Mouse (Mus musculus) hindlimb bud, embryonic 11.5 days (tissue): ENCODE measurements around the gene Them7.

Experiments
- DNase-seq: peaks from one replicate; pipeline ENCODE4 v3.0.0-alpha.2; 2012; ENCODE audit warnings: low read depth, low spot score; ENCODE audit errors: extremely low spot score

Gene Them7

DNA sequence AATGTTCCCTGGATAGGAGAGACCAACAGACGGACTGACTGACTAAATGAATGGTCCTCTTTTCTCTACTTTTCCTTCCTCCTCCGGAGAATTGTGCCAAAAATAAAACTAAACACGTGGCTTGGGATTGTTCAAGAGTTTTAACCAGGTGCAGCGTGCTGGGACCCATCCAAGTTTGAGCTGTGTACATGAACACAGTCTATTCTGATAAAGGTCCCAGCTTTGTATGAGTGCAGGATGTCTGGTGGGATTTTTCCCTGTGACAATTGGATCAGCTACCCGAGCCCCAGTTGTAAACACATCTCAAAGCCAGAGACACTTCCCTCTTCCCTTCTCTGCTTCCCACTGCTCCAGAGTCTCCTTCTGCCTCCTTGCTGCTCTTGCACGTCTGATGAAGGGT lies 10.2 kb downstream of the Them7 start:
- no peak for DNase-seq

DNA sequence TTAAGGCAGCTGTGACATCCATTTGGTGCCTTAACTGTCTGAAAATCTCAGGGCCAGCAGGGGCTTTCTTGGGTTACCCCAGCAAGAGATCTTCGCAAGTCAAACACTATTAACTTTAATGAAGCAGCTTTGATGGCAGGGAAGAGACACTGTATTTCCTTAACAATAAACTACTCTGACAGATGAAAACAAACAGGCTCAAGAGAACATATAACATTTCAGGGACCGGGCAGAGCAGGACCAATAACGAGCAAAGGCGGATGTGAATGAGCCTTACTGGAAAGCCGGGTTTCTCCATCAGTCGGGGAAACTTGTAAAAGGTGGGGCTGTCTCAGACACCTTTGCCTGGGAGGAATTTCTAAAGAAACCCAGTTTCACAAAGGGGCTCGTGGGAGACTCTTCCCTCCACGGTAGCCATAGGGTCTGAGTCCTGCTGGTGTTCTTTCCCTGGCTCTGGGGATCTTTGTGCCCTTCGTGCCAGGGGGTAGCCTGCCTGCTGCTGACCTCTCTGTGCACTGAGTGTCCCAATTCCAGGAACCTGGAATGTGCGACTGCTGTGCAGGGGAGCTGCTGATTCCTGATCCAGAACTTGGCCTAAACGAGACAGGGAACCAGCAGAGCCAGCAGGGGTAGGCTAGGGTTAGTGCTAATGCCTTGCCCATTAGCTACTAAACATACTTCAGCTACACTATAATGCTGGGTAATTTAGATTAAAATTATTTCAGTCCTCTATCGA lies 11.4 kb downstream of the Them7 start:
- DNase-seq: no peak

DNA sequence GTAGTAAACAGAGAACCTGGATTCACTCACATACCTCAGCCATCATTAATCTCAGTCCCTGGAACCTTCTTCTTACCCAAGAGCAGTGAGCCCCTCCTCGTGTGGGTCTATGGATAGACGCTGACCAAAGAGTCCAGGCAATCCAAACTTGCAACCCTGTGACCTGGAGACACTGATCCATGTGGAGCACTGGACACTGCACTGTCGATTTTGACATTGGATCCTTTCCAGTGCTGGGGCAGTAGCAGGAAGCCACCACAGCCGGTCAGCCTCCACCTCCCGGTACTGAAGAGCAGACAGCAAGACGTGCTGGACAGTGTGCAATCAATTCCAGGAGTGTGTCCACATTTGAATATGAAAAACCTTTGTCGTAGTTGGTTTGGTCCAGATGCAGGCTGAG lies 13.3 kb downstream of the Them7 start:
- no peak for DNase-seq

- no peak for DNase-seq
Measured at GRCm38 (mm10) chr2:105237841-105238240, 13.7 kb downstream of the Them7 start.

- no peak for DNase-seq
Measured at GRCm38 (mm10) chr2:105238775-105239174, 14.7 kb downstream of the Them7 start.

DNA sequence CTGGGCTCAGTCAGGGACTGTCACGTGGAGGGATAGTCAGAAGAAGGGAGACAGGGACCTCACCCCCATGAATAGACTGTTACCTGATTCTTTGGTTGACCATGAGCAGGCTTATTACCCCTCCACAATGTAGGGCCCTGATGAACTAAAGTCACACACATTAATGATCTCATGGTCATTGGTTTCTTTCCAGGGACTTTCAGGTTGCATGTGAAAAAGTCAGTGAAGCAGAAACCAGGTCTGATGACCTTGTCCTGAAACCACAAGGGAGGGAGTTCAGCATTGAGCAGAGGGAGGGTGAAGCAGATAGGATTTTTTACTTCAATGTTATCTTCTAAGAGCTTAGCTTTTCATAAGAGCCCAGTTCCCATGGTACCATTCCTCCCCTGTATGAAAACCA lies 16.5 kb downstream of the Them7 start:
- DNase-seq: no peak

DNA sequence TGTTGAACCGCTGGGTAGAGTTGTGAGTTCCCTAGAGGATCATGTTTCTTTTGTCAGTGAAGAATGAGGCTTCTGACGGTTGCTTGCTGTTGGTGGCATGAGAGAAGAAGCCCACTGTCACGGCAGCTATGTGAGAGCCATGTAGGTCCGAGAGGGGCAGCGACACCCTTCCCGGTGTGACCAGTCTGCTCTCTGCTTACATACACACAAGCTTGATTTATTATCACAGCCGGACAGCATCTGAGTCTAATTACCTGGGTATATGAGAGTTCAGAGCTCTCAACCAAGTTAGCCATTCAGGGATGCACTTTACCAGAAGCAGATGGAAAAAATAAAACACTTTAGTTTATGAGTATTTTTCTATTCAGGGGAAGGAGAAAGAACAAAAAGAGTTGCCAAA lies 18.8 kb downstream of the Them7 start:
- peak; percentile 84 for DNase-seq

DNA sequence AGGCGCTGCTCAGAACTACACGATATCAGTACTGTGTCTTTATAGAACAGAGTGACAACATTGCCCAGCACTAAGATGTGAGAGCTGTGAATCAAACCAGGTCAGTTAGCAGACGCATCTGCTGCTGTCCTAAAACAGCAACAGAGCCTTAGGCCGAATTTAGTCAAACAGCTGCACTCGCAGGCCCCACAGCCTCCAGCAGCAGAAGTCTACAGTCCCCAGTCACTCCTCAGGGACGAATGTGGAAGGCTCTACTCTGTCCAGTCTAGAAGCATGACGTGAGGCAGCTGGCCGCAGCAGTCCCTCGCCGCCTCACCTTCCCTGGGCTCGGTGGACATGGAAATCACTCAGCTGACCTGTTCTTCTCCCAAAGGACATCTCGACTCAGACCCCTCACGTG lies 20.6 kb downstream of the Them7 start:
- DNase-seq: no peak

DNA sequence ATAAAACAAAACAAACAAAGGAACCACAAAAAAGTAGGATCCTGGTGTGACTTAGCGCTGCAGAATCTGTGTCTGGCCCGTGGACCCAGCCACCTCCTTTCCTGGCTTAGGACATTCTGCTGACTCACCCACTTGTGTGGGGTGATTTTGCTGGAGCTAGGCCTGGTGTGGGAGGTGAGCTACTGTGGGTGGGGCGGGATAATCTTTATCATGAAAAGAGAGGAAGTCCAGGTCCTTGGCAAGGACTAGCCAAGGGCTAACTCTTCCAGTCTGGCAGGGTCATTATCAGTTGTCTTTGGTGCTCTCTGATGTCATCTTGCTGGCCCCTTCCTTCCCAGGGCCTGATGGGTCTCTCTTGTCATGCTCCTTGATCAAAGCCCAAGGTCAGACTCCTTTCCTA lies 27.9 kb downstream of the Them7 start:
- no peak for DNase-seq

DNA sequence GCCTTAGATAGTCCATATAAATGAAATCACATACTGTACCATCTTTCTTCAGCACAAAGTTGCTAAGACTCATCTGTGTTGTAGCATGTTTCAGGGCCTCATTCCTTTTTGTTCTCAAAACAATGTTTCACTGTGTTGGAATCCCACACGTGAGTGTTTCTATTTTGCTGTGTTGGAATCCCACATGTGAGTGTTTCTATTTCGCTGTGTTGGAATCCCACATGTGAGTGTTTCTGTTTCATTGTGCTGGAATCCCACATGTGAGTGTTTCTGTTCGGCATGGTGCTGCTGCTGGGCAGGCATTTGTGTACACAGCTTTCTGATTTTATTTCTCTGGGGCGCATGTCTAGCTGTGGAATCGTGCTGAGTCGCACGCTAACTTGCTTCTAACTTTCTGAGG lies 28.7 kb downstream of the Them7 start:
- no peak for DNase-seq

DNA sequence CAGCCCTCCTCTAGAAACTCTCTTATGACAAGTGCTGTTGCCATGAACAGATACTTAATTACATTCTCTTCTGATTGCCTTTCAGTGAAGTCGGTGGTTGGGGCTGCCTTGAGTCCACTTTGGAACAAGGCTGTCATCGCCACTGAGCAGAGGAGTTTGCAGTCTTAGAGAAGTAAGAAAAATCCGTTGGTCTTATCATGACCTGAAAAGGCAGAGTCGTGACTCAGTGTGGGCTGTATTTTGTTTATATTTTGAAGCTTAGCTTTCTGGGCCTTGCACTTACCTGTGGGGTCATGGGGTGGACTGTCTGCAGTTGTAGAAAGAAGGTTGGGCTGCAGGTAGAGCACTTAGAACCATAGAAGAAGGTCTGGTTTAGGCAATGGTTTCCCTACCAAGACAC lies 31.3 kb downstream of the Them7 start:
- DNase-seq: no peak

GRCm38 (mm10) chr2:105256427-105257071 lies 32.4 kb downstream of the Them7 start:
- DNase-seq: no peak

GRCm38 (mm10) chr2:105257376-105257775 lies 33.3 kb downstream of the Them7 start:
- no peak for DNase-seq

DNA sequence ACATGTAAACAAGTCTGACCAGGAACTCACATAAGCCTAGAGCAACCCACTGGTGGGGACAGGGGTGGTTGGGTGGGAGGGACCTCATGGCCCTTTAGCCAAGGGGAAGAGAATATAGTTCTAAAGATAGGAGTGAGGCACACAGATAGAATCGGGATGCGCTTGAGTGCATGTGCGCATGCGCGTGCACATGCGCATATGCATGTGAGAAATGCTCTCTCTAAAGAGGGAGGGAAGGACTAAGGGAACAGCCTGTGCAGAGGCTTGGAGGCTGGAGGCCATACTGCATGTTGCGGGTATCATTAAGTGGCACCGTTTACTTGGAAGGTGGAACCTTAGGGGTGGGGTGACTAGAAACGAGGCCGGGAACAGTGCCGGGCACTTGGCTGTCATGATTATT lies 37.2 kb downstream of the Them7 start:
- DNase-seq: no peak

GRCm38 (mm10) chr2:105263219-105263618 lies 39.1 kb downstream of the Them7 start:
- no peak for DNase-seq

GRCm38 (mm10) chr2:105282407-105283077 lies 58.4 kb downstream of the Them7 start:
- DNase-seq: no peak

DNA sequence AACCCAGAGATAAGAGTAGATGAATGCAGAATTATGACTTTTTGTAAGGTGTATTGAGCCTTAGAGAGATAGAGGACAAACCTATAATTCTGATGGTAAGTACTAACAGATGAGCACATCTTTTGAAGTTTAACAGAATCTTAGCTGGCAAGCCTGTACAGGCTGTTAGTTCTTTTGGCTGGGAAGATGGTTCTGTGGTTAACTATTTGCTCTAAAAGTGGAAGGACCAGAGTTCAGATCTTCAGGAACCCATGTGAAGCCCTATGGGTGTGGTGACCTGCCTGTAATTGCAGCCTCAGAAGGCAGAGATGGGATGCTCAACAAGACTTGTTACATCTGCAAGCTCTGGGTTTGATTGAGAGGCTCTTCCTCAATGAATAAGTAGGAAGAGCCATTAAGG lies 59.7 kb downstream of the Them7 start:
- no peak for DNase-seq

DNA sequence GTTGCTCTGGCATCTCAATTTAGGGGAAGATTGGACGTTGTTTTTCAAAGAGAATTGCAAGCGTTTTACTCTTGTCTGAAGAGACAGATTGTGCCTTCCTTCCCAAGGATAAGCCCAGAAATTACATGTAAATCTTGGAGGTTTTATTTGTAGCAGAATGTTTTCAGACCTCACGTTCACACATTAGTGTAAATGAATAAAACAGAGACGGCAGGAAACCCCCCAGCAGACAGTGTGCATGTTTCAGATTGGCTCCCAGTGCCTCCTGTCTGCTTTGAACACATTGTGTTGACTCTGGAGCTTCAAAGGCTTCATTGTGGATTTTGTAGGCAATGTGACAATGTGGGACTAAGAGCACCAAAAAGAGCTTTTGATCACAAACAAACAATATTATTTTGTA lies 60.7 kb downstream of the Them7 start:
- no peak for DNase-seq

GRCm38 (mm10) chr2:105295823-105296222 lies 71.7 kb downstream of the Them7 start:
- DNase-seq: no peak

GRCm38 (mm10) chr2:105298888-105299287 lies 74.8 kb downstream of the Them7 start:
- DNase-seq: no peak

- DNase-seq: no peak
Measured at GRCm38 (mm10) chr2:105301082-105301481, 77.0 kb downstream of the Them7 start.

- no peak for DNase-seq
Measured at GRCm38 (mm10) chr2:105301531-105301930, 77.4 kb downstream of the Them7 start.
